Mouse (Mus musculus): ENCODE measurements around the gene Mgat4a.

- TF ChIP-seq CTCF (IDR thresholded peaks at IDR 0.05; ENCODE audit: low read depth, low read length) (no peak), GATA2 (IDR thresholded peaks at IDR 0.05; ENCODE audit: borderline replicate concordance, low read depth, low read length) (no peak)
Measured at GRCm38 (mm10) chr1:37518791-37519190, 22.0 kb downstream of the Mgat4a start.

All from G1E (cell line).